ENCODE assay signal across 18 mouse cellular contexts in genomic region chr3:144478427-144478794, GRCm38 (mm10).
"Had no signal": no experiment of that assay in that cellular context is flagged by ENCODE, and none has a peak within 500 bp of the region (broad histone marks: within the 10 kb centered on the region; RNA-seq: fewer than 3 reads in every experiment).

No protein-coding gene starts in this region.

- H3K4me2 ChIP-seq: limb, embryonic 13.5 days; liver, embryonic 12.5 days; liver, embryonic 15.5 days; lung, embryonic 15.5 days; midbrain, embryonic 13.5 days; neural tube, embryonic 12.5 days had no signal

- H3K27me3 ChIP-seq: limb, embryonic 13.5 days; liver, embryonic 12.5 days; liver, embryonic 15.5 days; lung, embryonic 15.5 days; megakaryocyte, embryonic 14.5 days; midbrain, embryonic 13.5 days; neural tube, embryonic 12.5 days had no signal

- H3K36me3 ChIP-seq: limb, embryonic 10.5 days; limb, embryonic 13.5 days; liver, embryonic 12.5 days; liver, embryonic 15.5 days; lung, embryonic 15.5 days; midbrain, embryonic 10.5 days; midbrain, embryonic 13.5 days; neural tube, embryonic 12.5 days had no signal

- ATAC-seq: liver, embryonic 12.5 days; midbrain, embryonic 13.5 days had no signal

- H3K27ac ChIP-seq: limb, embryonic 10.5 days; limb, embryonic 13.5 days; liver, embryonic 12.5 days; liver, embryonic 15.5 days; lung, embryonic 15.5 days; midbrain, embryonic 10.5 days; midbrain, embryonic 13.5 days; neural tube, embryonic 12.5 days had no signal

- H3K4me3 ChIP-seq: limb, embryonic 10.5 days; limb, embryonic 13.5 days; liver, embryonic 12.5 days; liver, embryonic 15.5 days; lung, embryonic 15.5 days; megakaryocyte, embryonic 14.5 days; midbrain, embryonic 10.5 days; midbrain, embryonic 13.5 days; myocyte; neural tube, embryonic 12.5 days had no signal

- H3K9me3 ChIP-seq: limb, embryonic 10.5 days; limb, embryonic 13.5 days; liver, embryonic 12.5 days; liver, embryonic 15.5 days; lung, embryonic 15.5 days; megakaryocyte, embryonic 14.5 days; midbrain, embryonic 10.5 days; midbrain, embryonic 13.5 days; neural tube, embryonic 12.5 days had no signal

- DNase-seq: kidney, adult 9 months; kidney, postnatal 14 days; liver; lung, adult 18-20 months; lung, postnatal 10 days; lung, postnatal 36 days; thymus, adult 18-20 months; thymus, postnatal 36 days had no signal

- H3K4me1 ChIP-seq: liver, embryonic 12.5 days; liver, embryonic 15.5 days; lung, embryonic 15.5 days; neural tube, embryonic 12.5 days had no signal

- H3K9ac ChIP-seq: limb, embryonic 13.5 days; liver, embryonic 12.5 days; liver, embryonic 15.5 days; lung, embryonic 15.5 days; midbrain, embryonic 13.5 days; neural tube, embryonic 12.5 days had no signal
